Mouse (Mus musculus): Measurements from ENCODE around the gene Pdgfd.

- no peak for TF ChIP-seq CTCF (IDR thresholded peaks at IDR 0.05; ENCODE audit: borderline replicate concordance, insufficient read depth, low read depth, low read length)
- TF ChIP-seq POLR2A (IDR thresholded peaks at IDR 0.05; ENCODE audit: borderline replicate concordance, insufficient read depth, low read length), result no peak
Measured at GRCm38 (mm10) chr9:6276395-6276794, 108.0 kb downstream of the Pdgfd start.
